Comparison of ENCODE assay signal across 9 mouse cellular contexts in the genomic region with DNA sequence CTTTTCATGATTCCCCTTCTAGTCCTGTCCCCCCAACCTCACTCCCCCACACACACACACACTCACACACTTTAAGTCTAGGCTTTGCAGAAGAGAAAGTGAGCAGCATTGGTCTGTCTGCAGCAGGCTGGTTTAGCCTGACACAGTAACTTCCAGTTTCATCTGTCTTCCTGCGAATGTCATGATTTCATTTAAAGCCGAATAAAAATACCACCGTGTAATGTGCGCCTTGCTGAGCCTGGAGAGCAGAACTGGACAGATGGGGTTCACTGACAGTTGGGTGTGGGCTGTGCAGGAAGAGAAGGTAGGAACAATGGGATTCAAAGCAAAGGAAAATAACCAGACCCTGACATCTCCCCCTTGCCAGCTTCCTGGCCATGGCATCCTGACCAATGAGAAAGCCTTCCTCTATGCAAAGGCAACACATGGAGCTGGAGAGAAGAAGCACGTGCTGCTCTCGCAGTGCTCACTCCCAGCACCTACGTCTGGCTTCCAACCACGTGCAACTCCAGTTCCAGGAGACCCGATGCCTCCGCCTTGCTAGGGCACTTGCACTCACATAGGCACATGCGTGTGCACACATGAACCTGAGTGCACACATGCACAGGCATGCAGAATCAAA. TPM values are rescaled to one million over a fixed set of nuclear protein-coding genes. Genes with fewer than 3 reads are reported as not detected.
DNase-seq lines count a peak whose midpoint lies in the region; ATAC-seq lines count a peak whose summit lies in the region.
"Had no signal": no experiment of that assay in that cellular context is flagged by ENCODE, and none has a peak within 500 bp of the region (broad histone marks: within the 10 kb centered on the region; RNA-seq: fewer than 3 reads in every experiment).

No protein-coding gene starts in this region.

- H3K9ac ChIP-seq in forebrain, embryonic 14.5 days (ENCODE audit: low read length), result no peak overlapping the region
- H3K9ac ChIP-seq in neural tube, embryonic 14.5 days (replicated peaks; ENCODE audit: low read depth, low read length), result no peak overlapping the region

- DNase-seq in thymus, postnatal 25 days, result peak; percentile 2
- DNase-seq in thymus, postnatal 4 days, result no peak
- DNase-seq in forebrain, embryonic 14.5 days (ENCODE audit: low spot score), result peak; percentile 4
- DNase-seq in layer of hippocampus, postnatal 25 days (ENCODE audit: extremely low spot score in 1 of 2, low spot score in 1 of 2), result peak; percentile 13 to 28
- DNase-seq in spleen, postnatal 10 days (ENCODE audit: low spot score in 2 of 2), result no peak
- no peak for DNase-seq in thymus, postnatal 0 days (ENCODE audit: low spot score)
- DNase-seq in urinary bladder, postnatal 14 days (ENCODE audit: low spot score), result no peak

- no peak overlapping the region for H3K4me2 ChIP-seq in forebrain, embryonic 14.5 days (ENCODE audit: low read length)
- H3K4me2 ChIP-seq in neural tube, embryonic 14.5 days (ENCODE audit: low read depth, low read length), result no peak overlapping the region

- H3K4me3 ChIP-seq in forebrain, embryonic 14.5 days (ENCODE audit: low read depth, low read length), result no peak overlapping the region
- no peak overlapping the region for H3K4me3 ChIP-seq in neural tube, embryonic 14.5 days (ENCODE audit: low read depth, low read length)

- no peaks in the 10 kb centered on the region for H3K9me3 ChIP-seq in forebrain, embryonic 14.5 days (replicated peaks; ENCODE audit: control insufficient read depth, low read length)
- H3K9me3 ChIP-seq in neural tube, embryonic 14.5 days (ENCODE audit: control insufficient read depth, low read length), result no peaks in the 10 kb centered on the region

- 0 out of 2 replicates have a peak, but pooled peaks cover 2% of the 10 kb centered on the region for H3K4me1 ChIP-seq in forebrain, embryonic 14.5 days (ENCODE audit: control insufficient read depth, insufficient read depth, low read length)
- 0 out of 2 replicates have a peak, but pooled peaks cover 4% of the 10 kb centered on the region for H3K4me1 ChIP-seq in neural tube, embryonic 14.5 days (ENCODE audit: control insufficient read depth, insufficient read depth, low read length)

- H3K27me3 ChIP-seq in forebrain, embryonic 14.5 days (replicated peaks; ENCODE audit: control insufficient read depth, insufficient read depth, low read length), result no peaks in the 10 kb centered on the region
- H3K27me3 ChIP-seq in neural tube, embryonic 14.5 days (ENCODE audit: control insufficient read depth, insufficient read depth, low read length), result no peaks in the 10 kb centered on the region

- no peak overlapping the region for H3K27ac ChIP-seq in forebrain, embryonic 14.5 days (ENCODE audit: low read depth, low read length)
- H3K27ac ChIP-seq in neural tube, embryonic 14.5 days (ENCODE audit: low read depth, low read length), result no peak overlapping the region

- WGBS in forebrain, embryonic 14.5 days, result 76% methylated on average over 11 of the region's 11 CpGs
- 72% methylated on average over 11 of the region's 11 CpGs for WGBS in neural tube, embryonic 14.5 days

- peak; percentile 63; the same call in 1 of the 2 replicates for ATAC-seq in forebrain, embryonic 14.5 days
- peak; percentile 65; the same call in 1 of the 2 replicates for ATAC-seq in neural tube, embryonic 14.5 days (ENCODE audit: low read depth)

- H3K36me3 ChIP-seq in forebrain, embryonic 14.5 days (ENCODE audit: control insufficient read depth, insufficient read depth, low read length), result no peaks in the 10 kb centered on the region
- no peaks in the 10 kb centered on the region for H3K36me3 ChIP-seq in neural tube, embryonic 14.5 days (ENCODE audit: control insufficient read depth, insufficient read depth, low read length)

RNA-seq across cellular contexts. Expression of a gene that starts 18.8 kb away (rescaled TPM):
- 0.43 and 0.58 TPM in 2 replicates for polyA plus RNA-seq in forebrain, embryonic 14.5 days (2014; fragmentation: Nextera tagmentation; extraction: Ambion mirVana)
- total RNA-seq in layer of hippocampus, postnatal 25 days (2021), result under 1 TPM; 0.14 to 0.32 TPM
- 0.57 and 1.1 TPM in 2 replicates for polyA plus RNA-seq in neural tube, embryonic 14.5 days (2014; fragmentation: Nextera tagmentation; extraction: Ambion mirVana)
- polyA plus RNA-seq in thymus, postnatal 0 days (2015; fragmentation: Nextera tagmentation; extraction: Ambion mirVana), result 1.2 TPM in 2 replicates

RNA-seq across cellular contexts. Expression of a gene that starts 43.4 kb away (rescaled TPM):
- not detected in 2 replicates for polyA plus RNA-seq in forebrain, embryonic 14.5 days (2014; fragmentation: Nextera tagmentation; extraction: Ambion mirVana)
- not detected for total RNA-seq in layer of hippocampus, postnatal 25 days (2021)
- polyA plus RNA-seq in neural tube, embryonic 14.5 days (2014; fragmentation: Nextera tagmentation; extraction: Ambion mirVana), result not detected in 2 replicates
- polyA plus RNA-seq in thymus, postnatal 0 days (2015; fragmentation: Nextera tagmentation; extraction: Ambion mirVana), result 0.31 and 0.42 TPM in 2 replicates
- polyA plus RNA-seq: large intestine, adult 2 months had no signal

RNA-seq across cellular contexts. Expression of a gene that starts 58.8 kb away (rescaled TPM):
- polyA plus RNA-seq in forebrain, embryonic 14.5 days (2014; fragmentation: Nextera tagmentation; extraction: Ambion mirVana), result not detected in 2 replicates
- total RNA-seq in layer of hippocampus, postnatal 25 days (2021), result 1 to 10 TPM; 1.7 to 2.1 TPM
- 0.44 TPM in 1 of 2 replicates, not detected in the other for polyA plus RNA-seq in neural tube, embryonic 14.5 days (2014; fragmentation: Nextera tagmentation; extraction: Ambion mirVana)
- 0.19 and 0.36 TPM in 2 replicates for polyA plus RNA-seq in thymus, postnatal 0 days (2015; fragmentation: Nextera tagmentation; extraction: Ambion mirVana)

Comparison
In these comparisons a context has a peak if more than half of its experiments do, and no peak if none do; other contexts are left out.
1. DNase-seq: peak in thymus, postnatal 25 days (single experiment), forebrain, embryonic 14.5 days (single experiment) and layer of hippocampus, postnatal 25 days (2 of 2); none in thymus, postnatal 4 days (single experiment), spleen, postnatal 10 days (0 of 2), thymus, postnatal 0 days (single experiment) and urinary bladder, postnatal 14 days (single experiment).